Mouse (Mus musculus) erythroid progenitor cell, adult 5-6 weeks (primary cell): ENCODE results near the gene Gm10260. TPM values are rescaled to one million over a fixed set of nuclear protein-coding genes. Genes with fewer than 3 reads are reported as not detected.

Source experiments
- ATAC-seq: replicated peaks from 2 replicates; pipeline ENCODE4 v1.8.0; 2016; ENCODE audit warnings: moderate number of reproducible peaks, mild to moderate bottlenecking, moderate TSS enrichment, inconsistent platforms; ENCODE audit not compliant: poor library complexity, low FRiP score, severe bottlenecking
- total RNA-seq, 2 experiments: library from RNA; stranded (forward) in 1 of 2; stranded (reverse) in 1 of 2; fragments of 150-400 nt in 1 of 2; fragments of 186-747, 209-891 nt in 1 of 2; gene quantifications; 2 replicates each; pipeline versions ENCODE4 v1.2.3 to v1.2.4; 2015 to 2017; ENCODE audit warnings: low replicate concordance in 2 of 2

Gene Gm10260
- total RNA-seq, 2 experiments from 2014 or later: 0.45 TPM; not detected in 1

GRCm38 (mm10) chr13:97774740-97775425, 14.5 kb upstream of the Gm10260 start:
- ATAC-seq: no peak

DNA sequence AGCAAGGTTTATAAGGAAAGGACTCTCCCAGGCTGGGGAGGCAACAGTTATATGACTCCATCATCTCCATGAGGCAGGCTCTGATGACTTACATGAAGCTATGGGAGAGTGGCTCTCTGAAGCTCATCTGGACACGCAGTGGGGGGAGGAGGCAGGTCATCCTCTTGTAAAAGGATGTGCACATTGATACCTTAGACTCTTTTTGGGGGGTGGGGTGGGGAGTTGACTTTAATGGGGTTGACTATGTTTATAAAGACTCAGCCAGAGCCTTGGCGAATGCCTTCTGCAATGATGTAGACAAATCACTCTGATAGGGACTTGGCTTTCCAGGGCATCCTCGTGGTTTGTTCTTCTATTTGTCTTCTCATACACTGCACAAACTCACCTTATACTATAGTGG, 8.8 kb upstream of the Gm10260 start:
- no peak for ATAC-seq

DNA sequence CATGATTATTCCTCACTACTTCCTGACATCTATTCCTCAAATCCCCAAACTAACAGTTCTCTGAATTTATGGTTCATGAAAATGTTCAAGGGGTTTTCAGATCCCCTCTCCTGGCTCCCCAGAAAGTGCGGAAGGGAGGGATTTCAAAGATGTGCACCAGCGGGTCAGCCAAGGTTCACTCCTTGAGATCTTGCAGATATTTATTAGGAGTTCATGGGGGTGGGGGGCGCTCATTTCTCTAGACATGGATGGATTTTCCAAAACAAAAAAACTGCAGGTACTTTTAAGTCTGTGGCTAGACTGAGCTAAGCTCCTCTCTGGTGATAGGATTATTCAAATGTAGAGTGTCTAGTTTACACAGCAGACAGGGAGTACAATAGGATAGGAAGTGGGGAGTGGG, 8.4 kb upstream of the Gm10260 start:
- no peak for ATAC-seq

- ATAC-seq: no peak
Measured at GRCm38 (mm10) chr13:97768046-97768682, 7.7 kb upstream of the Gm10260 start.

DNA sequence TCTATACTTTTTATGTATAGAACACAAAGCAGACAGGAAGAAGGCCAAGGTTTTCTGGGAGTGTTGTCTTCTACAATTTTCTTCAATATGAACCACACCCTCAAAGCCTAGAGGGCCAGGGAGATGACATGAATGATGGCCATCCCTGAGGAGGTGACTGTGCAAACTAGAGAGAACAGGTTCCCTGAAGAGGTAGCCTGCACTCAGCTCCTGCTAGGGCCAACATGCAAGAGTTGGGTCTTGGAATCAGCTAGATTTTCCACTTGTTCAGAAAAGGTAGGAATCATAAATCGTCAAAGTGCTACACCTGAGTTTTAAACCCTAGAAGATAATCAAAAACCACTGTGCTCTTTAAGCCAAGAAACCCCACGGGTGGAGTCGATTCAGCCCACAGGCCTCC, 6.2 kb upstream of the Gm10260 start:
- peak; percentile 80 for ATAC-seq

DNA sequence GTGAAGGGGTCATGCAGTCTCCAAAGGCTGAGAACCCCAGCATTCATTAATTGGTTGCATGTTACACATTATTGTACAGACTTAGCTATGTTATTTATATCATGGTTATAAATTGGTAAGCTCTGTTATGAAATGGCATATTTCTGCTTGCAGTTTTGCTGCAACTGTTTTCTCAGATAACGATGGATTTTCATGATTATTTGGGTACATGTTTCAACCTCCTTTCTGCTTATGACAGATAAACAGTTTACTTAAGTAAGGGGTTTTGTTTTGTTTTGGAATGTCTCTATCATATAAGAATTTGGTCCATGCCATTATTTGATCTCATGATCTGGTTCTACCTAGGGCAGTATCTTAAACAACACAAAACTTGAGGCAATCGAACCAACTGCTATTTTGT, 5.5 kb upstream of the Gm10260 start:
- ATAC-seq: peak; percentile 68

- ATAC-seq: no peak
Measured at GRCm38 (mm10) chr13:97764067-97764466, 3.6 kb upstream of the Gm10260 start.

- ATAC-seq: no peak
Measured at GRCm38 (mm10) chr13:97763436-97763835, 3.0 kb upstream of the Gm10260 start.

GRCm38 (mm10) chr13:97762121-97762520, 1.7 kb upstream of the Gm10260 start:
- ATAC-seq: no peak

DNA sequence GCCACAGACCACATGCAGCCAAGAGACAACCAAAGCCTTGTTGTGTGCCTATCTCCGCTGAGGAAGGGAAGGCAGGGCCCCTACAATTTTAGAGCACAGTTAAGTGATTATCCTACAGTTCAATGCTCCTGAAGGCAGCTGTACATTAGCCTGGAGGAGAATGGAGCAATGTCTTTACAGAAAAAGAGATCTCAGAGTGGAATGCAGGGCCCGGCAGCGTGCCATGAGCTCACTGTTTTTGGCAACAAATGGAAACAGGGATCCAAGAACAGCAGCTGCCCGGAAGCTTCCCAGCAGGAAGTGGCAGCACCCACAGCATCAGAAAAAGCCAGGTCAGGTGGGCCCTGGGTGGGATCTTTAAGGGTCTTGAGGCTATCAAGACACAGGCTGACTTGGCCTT, 3.4 kb downstream of the Gm10260 start:
- no peak for ATAC-seq

- ATAC-seq: no peak
Measured at GRCm38 (mm10) chr13:97756091-97756490, 4.3 kb downstream of the Gm10260 start.

DNA sequence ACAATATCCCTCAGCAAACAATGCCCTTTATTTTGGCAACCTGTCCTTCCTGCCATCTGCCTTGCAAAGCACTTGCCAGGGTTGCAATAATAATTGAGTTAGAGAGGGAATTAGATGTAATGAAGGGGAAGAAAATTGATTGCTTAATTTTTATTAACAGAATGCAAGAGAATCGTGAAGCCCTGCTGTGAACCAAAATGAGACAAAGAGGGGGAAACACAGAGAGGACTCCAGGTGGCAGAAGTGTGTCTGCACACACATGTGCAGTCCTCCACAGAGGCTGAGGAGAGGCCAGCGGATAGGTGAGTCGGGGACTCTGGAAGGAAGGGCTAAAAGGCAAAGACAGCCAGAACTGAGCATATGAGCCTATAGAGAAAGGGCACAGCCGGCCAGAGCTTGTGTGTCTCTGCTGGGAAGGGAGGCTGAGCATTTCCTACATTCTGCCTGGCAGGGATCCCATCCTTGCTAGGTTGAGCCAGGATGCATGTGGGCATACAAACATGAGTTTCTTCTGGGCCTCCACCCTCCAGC, 9.5 kb downstream of the Gm10260 start:
- ATAC-seq: no peak

GRCm38 (mm10) chr13:97747037-97747860, 13.2 kb downstream of the Gm10260 start:
- ATAC-seq: no peak

DNA sequence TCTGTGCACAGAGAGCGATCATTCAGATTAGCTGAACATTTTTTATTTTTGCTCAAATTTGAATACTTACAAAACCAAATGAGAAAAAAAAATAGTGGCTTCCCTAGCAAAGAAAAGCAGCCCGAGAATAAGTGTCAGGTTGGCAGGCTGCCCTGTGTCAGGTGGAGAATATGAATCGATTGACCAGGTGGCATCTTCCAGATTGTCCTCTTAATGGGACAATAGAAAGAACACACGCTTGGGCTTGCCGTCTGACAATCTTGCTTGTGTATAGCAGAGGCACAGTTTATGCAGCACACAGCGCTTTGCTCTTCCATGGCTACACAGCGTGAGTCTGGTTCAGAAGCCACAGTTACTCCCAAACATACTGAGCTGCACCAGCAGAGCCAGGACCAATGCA, 15.8 kb downstream of the Gm10260 start:
- ATAC-seq: no peak

- ATAC-seq: no peak
Measured at GRCm38 (mm10) chr13:97744036-97744435, 16.4 kb downstream of the Gm10260 start.

DNA sequence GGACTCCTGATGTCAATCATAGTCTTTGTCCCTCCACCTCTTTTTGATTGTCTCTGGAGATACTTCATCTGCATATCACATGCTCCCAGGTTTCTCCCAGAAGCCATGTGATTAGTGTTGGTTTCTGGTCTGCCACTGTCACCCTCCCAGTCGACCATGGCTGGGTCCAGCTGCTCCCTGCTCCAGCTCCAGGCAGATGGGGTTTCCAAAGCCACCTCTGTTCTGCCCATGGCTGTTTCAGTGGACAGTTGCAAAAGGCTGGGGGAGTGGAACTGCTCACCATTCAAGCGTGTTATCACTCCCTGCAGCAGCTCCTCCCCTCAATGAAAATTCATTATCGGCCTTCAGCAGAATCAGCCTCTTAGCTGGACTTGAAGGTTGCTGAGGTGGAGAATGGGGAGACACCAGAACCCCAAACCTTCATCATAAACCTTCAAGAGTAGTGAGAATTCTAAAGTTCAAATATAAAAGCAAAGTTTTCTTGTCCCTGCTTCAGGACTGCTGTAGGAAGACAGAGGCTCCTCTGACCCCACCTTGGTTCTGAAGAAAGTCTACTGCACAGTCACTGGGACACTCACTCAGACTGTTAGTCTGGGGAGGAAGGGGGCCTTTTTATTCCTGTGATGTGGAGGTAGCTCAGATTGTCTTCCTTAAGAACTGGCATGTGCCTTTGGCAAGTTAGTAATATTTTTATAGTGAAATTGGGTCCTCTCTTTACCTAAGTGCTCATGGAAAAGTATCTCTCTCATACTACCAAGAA, 17.0 kb downstream of the Gm10260 start:
- ATAC-seq: peak; percentile 91

DNA sequence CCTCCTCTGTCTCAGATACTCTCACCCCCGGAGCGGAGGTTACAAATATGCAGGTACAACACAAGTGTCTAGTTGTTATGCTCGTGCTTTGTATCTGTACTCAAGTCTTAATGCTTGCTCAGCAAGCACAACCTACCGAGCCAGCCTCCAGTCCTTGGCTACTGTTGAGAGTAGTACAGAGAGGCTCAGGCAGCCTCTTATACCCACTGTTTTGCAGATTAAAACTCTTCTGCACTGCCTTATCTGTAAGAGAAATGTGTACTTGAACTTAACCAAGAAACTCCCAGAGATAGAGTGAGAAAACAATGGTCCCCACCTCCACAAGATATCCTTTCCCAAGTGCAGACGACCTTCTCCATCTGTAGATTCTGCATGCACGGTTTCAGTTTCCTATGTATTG, 24.5 kb downstream of the Gm10260 start:
- ATAC-seq: no peak; the same call in 1 of the 2 replicates

DNA sequence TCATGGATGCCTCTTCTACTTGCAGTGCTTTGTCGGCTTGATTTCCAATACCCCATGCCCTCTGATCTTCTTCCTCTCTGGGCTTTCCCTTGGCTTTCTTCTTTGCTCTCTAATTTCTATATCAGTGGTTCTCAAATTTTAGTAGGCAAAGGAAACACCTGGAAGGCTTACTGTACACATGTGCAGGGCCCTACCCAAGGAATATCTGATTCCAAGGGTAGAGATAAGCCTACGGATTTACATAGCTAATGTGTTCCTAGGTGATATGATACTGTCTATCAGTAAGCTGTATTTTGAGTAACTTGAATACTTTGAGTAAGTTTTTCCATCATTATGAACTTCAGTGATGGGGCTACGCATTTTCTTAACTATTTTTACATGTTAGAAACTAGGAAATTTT, 25.7 kb downstream of the Gm10260 start:
- no peak for ATAC-seq

DNA sequence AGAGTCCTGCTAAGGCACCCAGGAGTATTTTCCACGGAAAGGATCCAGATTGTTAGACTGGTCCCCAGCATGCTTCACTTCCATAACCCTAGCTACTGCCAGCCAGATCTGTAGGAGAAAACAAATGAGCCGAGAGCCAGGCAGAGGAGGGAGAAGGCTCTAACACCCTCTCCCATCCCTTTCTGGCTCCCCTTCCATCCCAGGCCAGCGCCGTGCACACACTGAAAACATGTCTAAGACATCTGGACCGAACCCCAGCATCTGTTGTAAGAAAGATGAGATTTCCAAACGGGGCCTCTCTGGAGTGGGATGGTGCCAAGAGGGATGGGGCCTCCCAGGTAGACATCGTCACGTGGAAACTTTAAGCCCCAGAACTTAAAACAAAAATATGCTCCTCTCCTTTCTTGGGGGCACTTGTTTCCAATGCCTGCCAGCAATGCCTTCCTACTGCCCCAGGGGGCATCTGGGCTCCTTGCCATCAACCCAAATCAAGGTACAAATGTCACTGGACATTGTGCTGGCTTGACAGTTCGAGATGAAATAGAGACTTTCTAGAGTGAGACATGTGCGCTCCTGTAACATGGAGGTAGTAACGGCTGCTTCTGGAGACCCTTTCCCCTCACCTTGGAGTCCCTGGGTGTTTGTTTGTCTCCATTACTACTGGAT, 35.1 kb downstream of the Gm10260 start:
- ATAC-seq: no peak
